Mouse (Mus musculus): ENCODE measurements at regions not wholly inside any gene's neighbourhood (a gene's known extent, or its start where the extent isn't known, plus 50 kb on each side); places are given as distances from the start of the nearest gene placed in this dataset.
A peak's percentile ranks its signal among the peaks of the same experiment; 100 is the strongest.

- Histone ChIP-seq H3K36me3 (no peaks in the 10 kb centered on the region), H3K9me3 (no peaks in the 10 kb centered on the region), H3K27ac (no peak overlapping the region), H3K27me3 (ENCODE audit: insufficient read depth, poor library complexity, severe bottlenecking) (no peaks in the 10 kb centered on the region), H3K4me3 (no peak overlapping the region), H3K4me1 (replicated peaks) (no peaks in the 10 kb centered on the region)
- WGBS: 67% methylated on average over 2 of the region's 2 CpGs
- no peak for DNase-seq (ENCODE audit: low spot score)
These were observed 249.3 kb upstream of the Mdga2 start for GRCm38 (mm10) chr12:67471666-67472065.

- no peak overlapping the region for H3K27ac ChIP-seq
- 94% methylated on average over 3 of the region's 3 CpGs for WGBS
- no peaks in the 10 kb centered on the region for H3K9me3 ChIP-seq
- no peaks in the 10 kb centered on the region for H3K36me3 ChIP-seq
- DNase-seq (ENCODE audit: low spot score): no peak
- H3K4me3 ChIP-seq: no peak overlapping the region
- no peaks in the 10 kb centered on the region for H3K4me1 ChIP-seq (replicated peaks)
- H3K27me3 ChIP-seq (ENCODE audit: insufficient read depth, poor library complexity, severe bottlenecking): no peaks in the 10 kb centered on the region
These were observed 248.7 kb upstream of the Mdga2 start for GRCm38 (mm10) chr12:67471001-67471400.

- no peaks in the 10 kb centered on the region for H3K9me3 ChIP-seq
- no peak overlapping the region for H3K4me3 ChIP-seq
- H3K36me3 ChIP-seq: no peaks in the 10 kb centered on the region
- no peak overlapping the region for H3K27ac ChIP-seq
- WGBS: 83% methylated on average over 1 of the region's 1 CpGs
- no peaks in the 10 kb centered on the region for H3K27me3 ChIP-seq (ENCODE audit: insufficient read depth, poor library complexity, severe bottlenecking)
- no peaks in the 10 kb centered on the region for H3K4me1 ChIP-seq (replicated peaks)
- DNase-seq (ENCODE audit: low spot score): no peak
These were observed 226.8 kb upstream of the Mdga2 start for GRCm38 (mm10) chr12:67449109-67449508.

DNA sequence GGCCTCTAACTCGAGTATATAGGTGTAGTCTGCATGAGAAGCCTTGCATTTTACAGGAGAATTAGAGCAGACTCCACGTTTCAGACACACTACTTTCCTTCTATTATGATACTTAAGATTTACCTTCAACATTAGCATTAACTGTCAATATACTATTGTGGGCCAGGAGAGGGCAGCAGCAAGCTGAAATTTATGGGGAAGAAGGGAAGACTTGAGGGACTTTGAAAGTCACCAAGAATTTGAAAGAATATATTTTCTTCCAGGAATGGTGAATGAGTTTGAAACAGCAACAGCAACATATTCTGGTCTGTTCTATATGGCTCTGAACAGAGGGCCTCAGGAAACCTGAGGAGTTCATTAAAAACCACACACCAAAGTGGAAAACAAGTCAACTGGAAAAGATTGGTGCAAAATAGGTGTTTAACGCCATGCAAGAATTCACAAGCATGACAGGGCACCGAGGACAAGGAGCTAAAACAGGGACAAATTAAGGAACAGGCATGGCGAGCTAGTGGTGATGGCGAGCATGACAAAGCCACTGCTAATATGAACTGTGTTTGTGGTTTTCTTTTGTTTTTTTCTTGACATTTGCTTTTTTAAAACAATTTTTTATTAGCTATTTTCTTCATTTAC, 208.1 kb upstream of the Mdga2 start:
- no peaks in the 10 kb centered on the region for H3K27me3 ChIP-seq (ENCODE audit: insufficient read depth, poor library complexity, severe bottlenecking)
- DNase-seq (ENCODE audit: low spot score): peak; percentile 23
- no peaks in the 10 kb centered on the region for H3K9me3 ChIP-seq
- no peak overlapping the region for H3K27ac ChIP-seq
- no peaks in the 10 kb centered on the region for H3K4me1 ChIP-seq (replicated peaks)
- WGBS: 50% methylated on average over 6 of the region's 6 CpGs
- H3K4me3 ChIP-seq: no peak overlapping the region
- no peaks in the 10 kb centered on the region for H3K36me3 ChIP-seq

DNA sequence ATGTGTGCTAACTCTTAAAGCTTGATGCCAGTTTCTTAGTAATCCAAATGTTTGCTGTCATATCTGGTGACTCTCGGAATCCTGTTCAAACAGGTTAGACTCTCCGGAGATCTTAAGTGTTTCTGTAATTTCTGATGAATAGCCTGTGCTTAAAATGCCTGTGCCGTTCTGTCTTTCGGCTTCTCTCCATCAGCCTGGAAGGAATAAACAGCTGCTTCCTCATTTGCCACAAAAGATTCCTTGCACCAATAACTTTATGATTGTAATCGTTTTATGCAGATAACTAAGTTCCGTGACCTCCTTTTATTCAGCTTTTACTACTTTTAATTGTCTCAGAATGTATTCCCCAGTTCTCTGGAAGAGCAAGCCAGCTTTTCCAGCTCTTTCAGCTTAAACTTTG, 204.5 kb upstream of the Mdga2 start:
- Histone ChIP-seq H3K27me3 (ENCODE audit: insufficient read depth, poor library complexity, severe bottlenecking) (no peaks in the 10 kb centered on the region), H3K27ac (no peak overlapping the region), H3K36me3 (no peaks in the 10 kb centered on the region), H3K4me3 (no peak overlapping the region), H3K9me3 (no peaks in the 10 kb centered on the region), H3K4me1 (replicated peaks) (no peaks in the 10 kb centered on the region)
- no peak for DNase-seq (ENCODE audit: low spot score)
- WGBS: 88% methylated on average over 6 of the region's 6 CpGs

DNA sequence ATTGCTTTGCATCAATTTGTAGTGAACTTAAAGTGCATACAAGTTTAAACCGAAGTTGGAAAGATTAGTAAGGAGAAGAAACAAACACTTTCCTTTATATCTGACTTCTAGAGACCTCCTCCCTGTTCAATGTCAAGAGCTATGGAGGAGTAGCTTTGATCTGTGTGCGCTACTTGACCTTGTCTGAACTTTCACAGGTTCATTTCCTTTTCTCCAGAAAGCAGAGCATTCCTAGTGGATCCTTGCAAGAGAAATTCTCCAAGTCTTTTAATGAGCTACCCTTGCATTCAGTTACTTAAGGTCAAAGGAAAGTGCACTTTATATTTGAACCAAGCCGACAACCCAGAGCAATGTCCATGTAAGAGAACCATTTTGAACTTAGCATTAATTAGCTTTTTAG, 177.2 kb upstream of the Mdga2 start:
- 76% methylated on average over 3 of the region's 3 CpGs for WGBS
- no peaks in the 10 kb centered on the region for H3K27me3 ChIP-seq (ENCODE audit: insufficient read depth, poor library complexity, severe bottlenecking)
- H3K4me1 ChIP-seq (replicated peaks): no peaks in the 10 kb centered on the region
- H3K36me3 ChIP-seq: no peaks in the 10 kb centered on the region
- no peak overlapping the region for H3K27ac ChIP-seq
- no peak overlapping the region for H3K4me3 ChIP-seq
- no peak for DNase-seq (ENCODE audit: low spot score)
- no peaks in the 10 kb centered on the region for H3K9me3 ChIP-seq

GRCm38 (mm10) chr12:67374530-67374929, 152.2 kb upstream of the Mdga2 start:
- 91% methylated on average over 1 of the region's 1 CpGs for WGBS
- Histone ChIP-seq H3K9me3 (no peaks in the 10 kb centered on the region), H3K36me3 (no peaks in the 10 kb centered on the region), H3K27ac (no peak overlapping the region), H3K27me3 (ENCODE audit: insufficient read depth, poor library complexity, severe bottlenecking) (no peaks in the 10 kb centered on the region), H3K4me3 (no peak overlapping the region), H3K4me1 (replicated peaks) (no peaks in the 10 kb centered on the region)
- DNase-seq (ENCODE audit: low spot score): no peak

DNA sequence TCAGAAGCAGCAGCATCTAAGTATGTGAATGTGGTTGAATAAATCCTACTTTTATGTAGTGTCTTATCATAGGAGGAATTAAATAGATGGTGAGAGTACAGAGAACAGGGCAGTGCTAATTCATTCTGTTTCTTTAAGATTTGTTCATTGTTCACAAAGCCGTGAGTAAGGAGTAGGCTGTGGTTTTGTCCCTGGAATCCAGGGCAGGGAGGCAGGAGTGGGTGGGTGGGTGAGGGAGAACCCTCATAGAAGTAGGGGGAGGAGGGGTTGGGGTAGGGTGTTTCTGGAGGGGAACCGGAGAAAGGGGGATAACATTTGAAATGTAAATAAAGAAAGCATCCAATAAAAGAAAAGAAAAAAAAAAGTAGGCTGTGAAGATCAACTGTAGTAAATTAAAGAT, 126.2 kb upstream of the Mdga2 start:
- Histone ChIP-seq H3K27me3 (ENCODE audit: insufficient read depth, poor library complexity, severe bottlenecking) (no peaks in the 10 kb centered on the region), H3K9me3 (no peaks in the 10 kb centered on the region), H3K4me1 (replicated peaks) (no peaks in the 10 kb centered on the region), H3K4me3 (no peak overlapping the region), H3K27ac (no peak overlapping the region), H3K36me3 (no peaks in the 10 kb centered on the region)
- WGBS: 11% methylated on average over 2 of the region's 2 CpGs
- DNase-seq (ENCODE audit: low spot score): no peak

- DNase-seq (ENCODE audit: low spot score): no peak
- Histone ChIP-seq H3K9me3 (no peaks in the 10 kb centered on the region), H3K27ac (no peak overlapping the region), H3K27me3 (ENCODE audit: insufficient read depth, poor library complexity, severe bottlenecking) (no peaks in the 10 kb centered on the region), H3K36me3 (no peaks in the 10 kb centered on the region), H3K4me3 (no peak overlapping the region), H3K4me1 (replicated peaks) (no peaks in the 10 kb centered on the region)
- 80% methylated on average over 2 of the region's 2 CpGs for WGBS
These were observed 110.2 kb upstream of the Mdga2 start for GRCm38 (mm10) chr12:67332483-67332998.

DNA sequence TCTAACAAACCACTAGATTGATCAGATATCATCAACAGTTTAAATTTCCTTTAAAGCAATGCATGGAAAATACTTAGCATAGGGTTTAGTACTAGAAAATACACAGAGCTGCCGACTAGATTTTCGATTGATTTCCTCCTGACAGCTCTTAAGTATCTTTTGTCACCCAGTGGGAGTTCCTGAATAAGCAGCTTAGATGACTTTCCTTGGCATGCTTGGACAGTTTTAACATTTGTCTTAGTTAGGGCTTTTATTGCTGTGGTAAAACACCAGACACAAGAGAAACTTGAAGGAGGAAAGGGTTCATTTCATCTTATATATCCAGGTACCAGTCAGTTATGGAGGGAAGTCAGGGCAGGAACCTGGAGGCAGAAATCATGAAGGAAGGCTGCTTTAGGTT, 104.0 kb upstream of the Mdga2 start:
- no peak for DNase-seq (ENCODE audit: low spot score)
- WGBS: 72% methylated on average over 2 of the region's 2 CpGs

DNA sequence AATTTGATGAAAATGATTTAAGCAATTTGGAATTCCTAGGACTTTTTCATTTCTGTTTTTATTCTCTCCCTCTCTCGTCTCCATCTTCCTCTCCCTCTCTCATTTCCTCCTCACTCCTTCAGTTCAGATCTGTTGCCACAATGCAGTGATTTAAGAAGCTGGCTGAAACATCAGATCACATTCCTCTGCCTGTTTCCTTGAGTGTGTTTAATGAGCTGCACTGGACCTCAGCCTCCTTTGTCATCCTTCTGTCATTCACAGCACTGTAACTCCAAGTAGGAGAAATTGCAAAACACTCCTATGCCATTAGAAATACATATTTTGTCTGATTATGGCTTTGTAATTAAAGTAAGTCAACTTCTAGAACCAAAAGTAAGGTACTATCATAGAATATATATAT, 103.5 kb upstream of the Mdga2 start:
- Histone ChIP-seq H3K4me3 (no peak overlapping the region), H3K36me3 (no peaks in the 10 kb centered on the region), H3K4me1 (replicated peaks) (no peaks in the 10 kb centered on the region), H3K9me3 (no peaks in the 10 kb centered on the region), H3K27ac (no peak overlapping the region), H3K27me3 (ENCODE audit: insufficient read depth, poor library complexity, severe bottlenecking) (no peaks in the 10 kb centered on the region)
- no peak for DNase-seq (ENCODE audit: low spot score)
- 53% methylated on average over 1 of the region's 1 CpGs for WGBS

More for the DNA sequence above, 104.0 kb upstream of the Mdga2 start:
- H3K27me3 ChIP-seq (ENCODE audit: insufficient read depth, poor library complexity, severe bottlenecking): no peaks in the 10 kb centered on the region
- no peak overlapping the region for H3K27ac ChIP-seq
- H3K9me3 ChIP-seq: no peaks in the 10 kb centered on the region
- no peak overlapping the region for H3K4me3 ChIP-seq
- H3K4me1 ChIP-seq (replicated peaks): no peaks in the 10 kb centered on the region
- H3K36me3 ChIP-seq: no peaks in the 10 kb centered on the region

- H3K27me3 ChIP-seq (ENCODE audit: insufficient read depth, poor library complexity, severe bottlenecking): no peaks in the 10 kb centered on the region
- no peaks in the 10 kb centered on the region for H3K4me1 ChIP-seq (replicated peaks)
- H3K4me3 ChIP-seq: no peak overlapping the region
- no peak overlapping the region for H3K27ac ChIP-seq
- 78% methylated on average over 4 of the region's 4 CpGs for WGBS
- H3K36me3 ChIP-seq: no peaks in the 10 kb centered on the region
- no peaks in the 10 kb centered on the region for H3K9me3 ChIP-seq
- no peak for DNase-seq (ENCODE audit: low spot score)
These were observed 103.0 kb upstream of the Mdga2 start for GRCm38 (mm10) chr12:67325335-67325734.

DNA sequence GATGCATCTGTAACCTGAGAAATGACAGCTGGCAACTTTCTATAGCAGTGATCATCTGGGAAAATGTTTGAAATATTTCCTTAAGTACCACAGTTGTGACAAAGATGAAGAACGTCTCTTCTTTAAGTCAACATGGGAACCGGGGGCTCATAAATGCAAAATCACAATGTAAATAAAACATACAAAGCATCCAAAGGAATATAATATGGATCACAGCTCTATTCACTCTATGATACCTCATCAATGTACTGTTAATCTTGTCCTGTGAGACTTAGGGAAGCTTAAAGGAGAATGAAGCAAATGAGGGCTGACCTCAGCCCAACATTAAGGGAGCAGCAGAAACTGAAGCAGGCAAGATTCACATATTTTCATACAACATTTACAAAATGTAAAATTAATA, 96.3 kb upstream of the Mdga2 start:
- no peaks in the 10 kb centered on the region for H3K27me3 ChIP-seq (ENCODE audit: insufficient read depth, poor library complexity, severe bottlenecking)
- no peak overlapping the region for H3K4me3 ChIP-seq
- no peaks in the 10 kb centered on the region for H3K9me3 ChIP-seq
- no peak overlapping the region for H3K27ac ChIP-seq
- 90% methylated on average over 2 of the region's 2 CpGs for WGBS
- DNase-seq (ENCODE audit: low spot score): no peak
- H3K36me3 ChIP-seq: no peaks in the 10 kb centered on the region
- no peaks in the 10 kb centered on the region for H3K4me1 ChIP-seq (replicated peaks)

DNA sequence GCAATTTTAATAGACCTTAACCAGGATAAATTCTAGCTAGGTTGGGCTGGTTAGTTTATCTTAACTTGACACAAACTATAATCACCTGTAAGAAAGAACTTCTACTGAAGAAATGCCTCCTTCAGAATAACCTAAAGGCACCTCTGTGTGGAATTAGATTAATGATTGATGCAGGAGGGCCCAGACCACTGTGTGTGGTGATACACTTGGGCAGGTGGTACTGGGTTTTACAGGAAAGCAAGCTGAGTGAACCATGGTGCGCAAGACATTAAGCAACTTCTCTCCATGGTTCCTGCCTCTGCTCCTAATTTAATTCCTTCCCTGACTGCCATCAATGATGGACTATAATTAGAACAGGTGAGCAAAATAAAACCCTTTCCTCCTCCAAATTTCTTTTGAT, 77.9 kb upstream of the Mdga2 start:
- H3K9me3 ChIP-seq: no peaks in the 10 kb centered on the region
- H3K4me3 ChIP-seq: no peak overlapping the region
- WGBS: 94% methylated on average over 1 of the region's 1 CpGs
- H3K27me3 ChIP-seq (ENCODE audit: insufficient read depth, poor library complexity, severe bottlenecking): no peaks in the 10 kb centered on the region
- H3K27ac ChIP-seq: no peak overlapping the region
- H3K4me1 ChIP-seq (replicated peaks): no peaks in the 10 kb centered on the region
- H3K36me3 ChIP-seq: no peaks in the 10 kb centered on the region
- no peak for DNase-seq (ENCODE audit: low spot score)
